Mouse (Mus musculus): Measurements from ENCODE around the gene Telo2.

Telo2 gene

DNA sequence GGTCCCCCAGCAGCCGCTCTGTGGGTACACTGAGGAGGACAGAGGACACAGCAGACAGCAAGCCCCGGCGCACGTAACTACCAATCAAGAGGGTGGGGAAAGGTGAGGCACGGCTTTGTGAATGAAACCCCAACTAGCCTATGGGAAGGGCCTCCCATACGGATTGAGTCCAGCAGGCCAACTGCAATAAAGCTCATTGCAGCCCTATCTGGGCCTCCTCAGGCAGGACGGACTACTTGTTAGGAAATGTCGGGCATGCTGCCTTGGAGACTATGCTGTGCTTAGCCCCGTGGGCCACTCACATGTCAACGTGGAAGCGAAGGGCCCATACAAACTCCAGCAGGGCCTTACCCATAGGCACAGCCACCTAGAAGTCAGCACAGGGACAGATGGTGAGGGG, 14.4 kb downstream of the Telo2 start:
- DNase-seq (ENCODE audit: low read depth, low spot score): no peak

DNA sequence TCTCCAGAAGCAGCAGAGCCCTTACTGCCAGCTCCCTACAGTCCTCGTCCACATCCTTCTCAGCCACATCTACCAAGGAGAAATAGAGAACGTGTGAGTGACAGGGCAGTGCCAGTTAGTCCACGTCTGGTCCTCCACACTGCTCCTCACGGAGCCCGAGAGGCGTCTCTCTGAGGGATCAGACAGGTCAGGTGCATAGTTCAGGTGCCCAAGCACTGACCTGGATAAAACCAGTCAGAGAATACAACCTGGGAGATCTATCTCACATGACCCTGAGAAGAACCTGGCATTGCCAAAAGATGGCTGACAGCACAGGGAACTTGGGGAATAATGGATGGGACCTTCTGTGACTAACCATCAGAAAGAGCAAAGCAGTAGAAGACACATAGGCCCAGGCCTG, 15.7 kb downstream of the Telo2 start:
- no peak for DNase-seq (ENCODE audit: low read depth, low spot score)

DNA sequence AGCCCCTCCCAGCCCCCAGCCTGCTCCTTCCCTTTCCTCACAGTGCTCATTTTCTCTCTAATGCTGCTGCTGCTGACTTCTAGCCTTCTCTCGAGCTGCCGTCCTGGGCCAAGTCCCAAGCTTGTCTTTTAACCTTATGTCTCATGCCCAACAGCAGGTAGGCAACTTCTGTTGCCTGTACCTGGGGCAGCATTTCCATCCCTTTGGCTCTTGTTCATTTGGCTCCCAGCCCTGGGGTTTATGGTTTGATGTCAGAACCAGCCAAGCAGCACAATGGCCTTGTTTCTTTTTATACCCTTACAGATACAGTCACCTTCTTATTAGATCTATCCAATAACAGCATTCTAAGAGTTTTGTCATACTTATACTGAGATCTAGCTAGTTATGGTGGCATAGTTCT, 19.5 kb downstream of the Telo2 start:
- no peak for DNase-seq (ENCODE audit: low read depth, low spot score)

DNA sequence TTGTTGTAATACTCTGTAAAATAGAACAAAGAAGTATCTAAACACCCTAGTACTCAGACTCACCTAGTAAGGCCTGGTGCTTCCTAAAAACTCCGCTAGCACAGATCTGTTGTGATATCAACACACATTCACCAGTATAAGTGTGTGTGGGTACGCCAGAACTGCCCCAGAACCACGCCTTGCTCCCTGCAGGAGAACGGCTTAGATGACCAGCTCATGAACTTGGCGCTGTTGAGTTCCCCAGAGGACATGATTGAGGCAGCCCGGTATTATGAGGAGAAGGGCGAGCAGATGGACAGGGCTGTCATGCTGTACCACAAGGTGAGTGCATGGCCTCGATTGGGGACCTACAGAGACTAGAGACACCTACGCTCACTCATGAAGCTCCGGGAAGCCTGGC, 25.3 kb downstream of the Telo2 start:
- no peak for DNase-seq (ENCODE audit: low read depth, low spot score)

- DNase-seq (ENCODE audit: low read depth, low spot score): no peak
These were observed 26.6 kb downstream of the Telo2 start for GRCm38 (mm10) chr17:25089158-25089557.

DNA sequence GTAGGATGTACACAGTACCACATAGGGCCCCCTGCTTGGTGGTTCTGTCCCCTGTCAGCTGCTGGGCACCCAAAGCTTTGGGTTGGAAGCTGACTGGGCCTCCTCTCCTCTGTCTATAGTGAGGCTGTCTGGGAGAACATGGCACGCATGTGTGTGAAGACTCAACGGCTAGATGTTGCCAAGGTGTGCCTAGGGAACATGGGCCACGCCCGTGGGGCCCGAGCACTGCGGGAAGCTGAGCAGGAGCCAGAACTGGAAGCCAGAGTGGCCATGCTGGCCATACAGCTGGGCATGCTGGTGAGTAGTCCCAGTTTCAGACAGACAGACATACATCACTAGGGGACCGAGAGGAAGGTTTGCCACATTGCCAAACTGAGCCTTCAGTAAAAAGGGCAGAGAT, 29.0 kb downstream of the Telo2 start:
- DNase-seq (ENCODE audit: low read depth, low spot score): no peak

GRCm38 (mm10) chr17:25084835-25085385, 30.9 kb downstream of the Telo2 start:
- DNase-seq (ENCODE audit: low read depth, low spot score): no peak

- DNase-seq (ENCODE audit: low read depth, low spot score): no peak
These were observed 32.3 kb downstream of the Telo2 start, which contains the start of gene Tmem204 for GRCm38 (mm10) chr17:25083444-25083931. Gene Tmem204 (minus strand): TSS chr17:25083591.

- DNase-seq (ENCODE audit: low read depth, low spot score): no peak
These were observed 32.9 kb downstream of the Telo2 start for GRCm38 (mm10) chr17:25082887-25083286.

GRCm38 (mm10) chr17:25082081-25082847, 33.5 kb downstream of the Telo2 start:
- DNase-seq (ENCODE audit: low read depth, low spot score): no peak

GRCm38 (mm10) chr17:25080960-25081381, 34.8 kb downstream of the Telo2 start:
- no peak for DNase-seq (ENCODE audit: low read depth, low spot score)

DNA sequence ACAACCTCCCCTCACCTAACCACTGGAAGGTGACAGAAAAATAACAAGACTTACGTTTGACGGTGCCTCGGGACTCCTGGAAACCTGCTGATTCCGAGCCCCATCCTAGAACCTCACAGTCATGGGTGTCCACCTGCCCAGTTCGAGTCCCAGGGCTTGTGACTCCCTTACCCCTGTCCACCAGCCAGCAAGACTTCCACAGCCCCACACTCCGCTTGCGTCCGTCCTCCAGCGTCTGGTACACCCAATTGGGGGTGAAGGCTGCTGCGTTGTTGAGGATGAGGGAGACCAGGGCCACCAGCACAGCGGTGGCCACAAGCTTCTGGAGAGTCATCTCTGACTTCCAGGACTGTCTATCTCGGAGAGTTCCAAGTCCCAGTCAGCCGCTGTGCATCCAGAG, 35.6 kb downstream of the Telo2 start:
- DNase-seq (ENCODE audit: low read depth, low spot score): no peak

DNA sequence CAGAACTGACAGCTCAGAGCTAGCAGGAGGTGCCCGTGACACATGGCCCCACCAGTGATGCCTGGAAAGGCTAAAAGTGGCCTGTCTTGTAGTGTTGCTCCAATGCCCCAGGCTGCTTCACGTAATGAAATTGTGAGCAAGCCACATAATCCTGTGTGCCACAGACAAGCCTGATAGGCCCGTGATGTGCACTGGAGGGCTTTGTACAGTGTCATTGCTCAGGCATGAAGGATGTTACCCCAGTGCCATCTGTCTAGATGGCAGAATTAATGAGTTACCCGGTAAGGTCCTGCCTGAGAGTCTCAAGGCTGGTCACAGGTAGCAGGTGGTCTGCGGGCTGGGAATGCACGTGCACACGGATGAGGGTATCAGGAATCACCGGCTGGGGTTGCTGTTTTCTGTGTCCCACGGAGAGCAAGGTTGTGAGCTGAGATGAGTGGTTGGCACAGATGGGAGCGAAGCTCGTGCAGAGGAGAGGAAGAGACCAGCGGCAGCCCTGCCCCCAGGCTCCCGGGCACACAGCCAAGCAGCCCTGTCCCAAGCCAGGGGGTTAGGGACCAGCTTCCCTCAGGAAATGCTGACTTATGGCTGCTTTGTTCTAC, 37.9 kb downstream of the Telo2 start:
- no peak for DNase-seq (ENCODE audit: low read depth, low spot score)

DNA sequence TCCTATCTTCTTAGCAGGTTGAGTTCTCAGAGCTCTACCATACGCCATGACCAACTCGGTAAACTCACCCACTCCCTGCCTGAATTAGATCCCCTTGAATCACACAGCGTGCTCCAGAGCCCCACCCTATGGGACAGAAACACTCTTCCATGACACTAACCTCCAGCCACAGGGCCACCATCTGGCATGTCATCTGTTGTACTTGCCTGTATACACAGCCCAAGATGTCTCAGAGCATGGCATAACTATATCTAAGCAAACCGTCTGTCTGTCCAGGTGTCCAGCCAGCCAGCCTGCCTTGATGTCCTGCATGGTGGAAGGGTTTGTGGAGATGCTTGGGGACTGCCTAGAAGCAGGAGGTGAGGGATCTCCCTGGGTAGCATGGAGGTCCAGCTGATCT, 38.9 kb downstream of the Telo2 start:
- no peak for DNase-seq (ENCODE audit: low read depth, low spot score)

DNA sequence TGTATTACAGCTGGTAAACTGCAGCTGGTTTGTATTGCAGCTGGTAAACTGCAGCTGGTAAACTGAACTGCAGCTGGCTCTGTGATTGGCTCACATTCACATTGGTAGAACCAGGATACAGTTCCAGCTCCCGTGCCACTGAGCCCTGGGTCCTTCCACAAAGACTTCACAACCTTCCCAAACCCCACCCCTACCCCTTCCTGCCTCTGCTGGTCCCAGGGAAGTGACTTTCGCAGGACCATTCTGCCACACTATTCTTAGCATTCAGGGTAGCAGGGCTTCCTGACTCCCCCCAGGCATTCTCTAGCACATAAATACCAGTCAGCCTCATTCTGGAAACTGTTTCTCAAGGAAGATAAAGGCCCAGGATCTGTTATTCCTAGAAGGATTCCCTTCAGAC, 47.1 kb downstream of the Telo2 start:
- DNase-seq (ENCODE audit: low read depth, low spot score): no peak

GRCm38 (mm10) chr17:25067442-25067851, 48.3 kb downstream of the Telo2 start:
- no peak for DNase-seq (ENCODE audit: low read depth, low spot score)

- DNase-seq (ENCODE audit: low read depth, low spot score): no peak
These were observed 49.2 kb downstream of the Telo2 start for GRCm38 (mm10) chr17:25066595-25066994.

DNA sequence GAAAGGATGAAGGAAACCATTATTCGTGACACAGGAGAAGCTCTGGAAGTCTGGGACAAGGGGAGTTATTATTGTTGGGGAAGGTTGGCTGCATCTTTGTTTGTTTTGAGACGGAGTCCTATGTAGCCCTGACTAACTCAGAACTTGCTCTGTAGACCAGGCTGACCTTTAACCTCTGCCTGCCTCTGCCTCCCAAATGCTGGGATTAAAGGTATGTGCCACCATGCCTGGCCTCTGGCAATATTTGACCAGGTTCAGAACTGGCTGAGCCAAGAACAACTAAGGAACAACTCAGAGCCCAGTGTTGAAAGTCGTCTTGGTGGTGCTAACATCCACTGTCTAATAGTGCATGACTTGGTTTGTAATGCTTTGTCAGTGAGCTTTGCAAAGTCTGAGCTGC, 50.6 kb downstream of the Telo2 start:
- DNase-seq (ENCODE audit: low read depth, low spot score): no peak

GRCm38 (mm10) chr17:25064351-25064750, 51.4 kb downstream of the Telo2 start:
- DNase-seq (ENCODE audit: low read depth, low spot score): no peak

- DNase-seq (ENCODE audit: low read depth, low spot score): no peak
These were observed 51.9 kb downstream of the Telo2 start for GRCm38 (mm10) chr17:25063872-25064271.

GRCm38 (mm10) chr17:25063261-25063660, 52.5 kb downstream of the Telo2 start:
- no peak for DNase-seq (ENCODE audit: low read depth, low spot score)

DNA sequence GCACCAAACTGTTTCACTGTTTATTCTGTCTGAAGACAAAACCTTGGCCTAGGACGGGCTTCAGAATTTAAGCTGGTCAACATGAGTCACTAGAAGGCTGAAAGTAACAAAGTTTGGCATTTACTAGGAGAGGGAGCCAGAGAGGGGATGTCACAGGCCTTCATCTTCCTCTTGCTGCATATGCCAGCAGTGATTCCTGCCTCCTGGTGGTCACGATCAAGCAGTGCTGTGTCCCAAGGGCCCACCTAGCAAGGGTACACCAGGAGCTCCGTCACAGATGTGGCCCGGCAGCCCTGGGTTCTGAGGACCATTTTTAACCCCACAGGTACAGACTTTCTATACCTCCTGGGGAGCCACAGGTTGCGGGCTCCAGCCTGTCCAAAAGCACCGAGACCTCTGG, 58.7 kb downstream of the Telo2 start:
- no peak for DNase-seq (ENCODE audit: low read depth, low spot score)

DNA sequence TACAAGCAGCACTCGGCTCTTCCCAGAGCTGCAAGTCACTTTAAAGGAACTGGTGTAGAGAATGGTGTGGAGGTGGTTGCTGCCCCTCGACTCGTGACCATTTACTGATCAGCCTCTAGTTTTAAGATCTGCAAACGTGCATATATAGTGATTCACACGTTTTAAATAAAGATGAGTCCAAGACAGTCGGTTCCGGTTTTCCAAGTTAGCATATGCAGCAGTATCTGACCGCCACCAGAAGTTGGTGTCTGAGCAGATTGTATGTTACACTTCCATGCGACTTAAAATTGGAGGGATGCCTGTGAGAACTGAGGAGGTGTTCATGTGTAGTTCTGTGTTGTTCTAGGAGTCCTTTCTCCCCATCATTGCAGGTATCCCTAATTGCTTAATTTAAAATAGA, 62.5 kb downstream of the Telo2 start:
- DNase-seq (ENCODE audit: low read depth, low spot score): no peak

Data from c-Kit-negative CD71-positive TER-119-positive erythroid progenitor cells, embryonic 14.5 days (primary cell).